Mouse (Mus musculus): Measurements from ENCODE around the gene Lgals4. TPM values are rescaled to one million over a fixed set of nuclear protein-coding genes. Genes with fewer than 3 reads are reported as not detected.
"Not testable (repeated sequence)": the region's sequence is repeated elsewhere in the genome, so short reads cannot be mapped to it uniquely, and the experiment has no call there.

The Lgals4 gene
- polyA plus RNA-seq, 1 experiment from 2014 or later: 8.7 TPM

- no peak for ATAC-seq (ENCODE audit: insufficient number of reproducible peaks, insufficient read depth, low FRiP score, low TSS enrichment, low read depth)
These were observed 37.4 kb downstream of the Lgals4 start for GRCm38 (mm10) chr7:28870901-28871664.

GRCm38 (mm10) chr7:28874565-28874964 lies 40.9 kb downstream of the Lgals4 start:
- Histone ChIP-seq H3K27ac (no peak overlapping the region), H3K36me3 (no peaks in the 10 kb centered on the region), H3K9me3 (no peaks in the 10 kb centered on the region), H3K4me1 (0 out of 2 replicates have a peak, but pooled peaks cover 4% of the 10 kb centered on the region), H3K4me3 (no peak overlapping the region), H3K27me3 (no peaks in the 10 kb centered on the region), H3K9ac (no peak overlapping the region), H3K4me2 (no peak overlapping the region)
- ATAC-seq (ENCODE audit: insufficient number of reproducible peaks, insufficient read depth, low FRiP score, low TSS enrichment, low read depth): no peak
- 54% methylated on average over 2 of the region's 2 CpGs for WGBS

More at GRCm38 (mm10) chr7:28870901-28871664, 37.4 kb downstream of the Lgals4 start:
- Histone ChIP-seq H3K4me1 (peaks cover 14% of the 10 kb centered on the region), H3K27me3 (no peaks in the 10 kb centered on the region), H3K9ac (no peak overlapping the region), H3K36me3 (no peaks in the 10 kb centered on the region), H3K4me2 (no peak overlapping the region), H3K27ac (no peak overlapping the region), H3K9me3 (no peaks in the 10 kb centered on the region), H3K4me3 (no peak overlapping the region)
- 87% methylated on average over 24 of the region's 24 CpGs for WGBS

GRCm38 (mm10) chr7:28876099-28876498 lies 42.4 kb downstream of the Lgals4 start:
- Histone ChIP-seq H3K4me1 (0 out of 2 replicates have a peak, but pooled peaks cover 4% of the 10 kb centered on the region), H3K27me3 (no peaks in the 10 kb centered on the region), H3K9me3 (no peaks in the 10 kb centered on the region), H3K9ac (no peak overlapping the region), H3K4me2 (no peak overlapping the region), H3K27ac (no peak overlapping the region), H3K4me3 (no peak overlapping the region), H3K36me3 (no peaks in the 10 kb centered on the region)
- no peak for ATAC-seq (ENCODE audit: insufficient number of reproducible peaks, insufficient read depth, low FRiP score, low TSS enrichment, low read depth)
- 68% methylated on average over 4 of the region's 4 CpGs for WGBS

- Histone ChIP-seq H3K36me3 (no peaks in the 10 kb centered on the region), H3K9ac (no peak overlapping the region), H3K4me1 (0 out of 2 replicates have a peak, but pooled peaks cover 4% of the 10 kb centered on the region), H3K9me3 (no peaks in the 10 kb centered on the region), H3K27ac (no peak overlapping the region), H3K4me2 (no peak overlapping the region), H3K4me3 (no peak overlapping the region), H3K27me3 (no peaks in the 10 kb centered on the region)
- WGBS: 85% methylated on average over 7 of the region's 7 CpGs
- ATAC-seq (ENCODE audit: insufficient number of reproducible peaks, insufficient read depth, low FRiP score, low TSS enrichment, low read depth): no peak
These were observed 43.5 kb downstream of the Lgals4 start for GRCm38 (mm10) chr7:28877155-28877554.

- ATAC-seq (ENCODE audit: insufficient number of reproducible peaks, insufficient read depth, low FRiP score, low TSS enrichment, low read depth): no peak
- H3K27ac ChIP-seq: no peak overlapping the region
- 68% methylated on average over 4 of the region's 4 CpGs for WGBS
These were observed 44.2 kb downstream of the Lgals4 start for GRCm38 (mm10) chr7:28877856-28878255.

GRCm38 (mm10) chr7:28879606-28880005 lies 46.0 kb downstream of the Lgals4 start:
- H3K27ac ChIP-seq: no peak overlapping the region
- H3K27me3 ChIP-seq: no peaks in the 10 kb centered on the region
- no peak overlapping the region for H3K4me2 ChIP-seq
- H3K4me1 ChIP-seq: no peaks in the 10 kb centered on the region
- no peak overlapping the region for H3K4me3 ChIP-seq
- H3K9me3 ChIP-seq: no peaks in the 10 kb centered on the region
- no peak for ATAC-seq (ENCODE audit: insufficient number of reproducible peaks, insufficient read depth, low FRiP score, low TSS enrichment, low read depth)
- H3K9ac ChIP-seq: no peak overlapping the region; the same call in 1 of the 2 replicates
- WGBS: 79% methylated on average over 7 of the region's 7 CpGs
- no peaks in the 10 kb centered on the region for H3K36me3 ChIP-seq

More at GRCm38 (mm10) chr7:28877856-28878255, 44.2 kb downstream of the Lgals4 start:
- Histone ChIP-seq H3K4me3 (no peak overlapping the region), H3K27me3 (no peaks in the 10 kb centered on the region), H3K4me1 (0 out of 2 replicates have a peak, but pooled peaks cover 4% of the 10 kb centered on the region), H3K9ac (no peak overlapping the region), H3K9me3 (no peaks in the 10 kb centered on the region), H3K4me2 (no peak overlapping the region), H3K36me3 (no peaks in the 10 kb centered on the region)

GRCm38 (mm10) chr7:28880554-28880953 lies 46.9 kb downstream of the Lgals4 start:
- ATAC-seq (ENCODE audit: insufficient number of reproducible peaks, insufficient read depth, low FRiP score, low TSS enrichment, low read depth): no peak

GRCm38 (mm10) chr7:28881199-28881598 lies 47.5 kb downstream of the Lgals4 start, which contains the start of gene Capn12:
TSS of gene Capn12 (plus strand) at chr7:28881422.
- Histone ChIP-seq H3K4me2 (no peak within 1 kb of the TSS), H3K36me3 (no peaks in the 10 kb centered on the region), H3K4me1 (no peaks in the 10 kb centered on the region), H3K27me3 (peaks cover 2% of the 10 kb centered on the region; the same call in 1 of the 2 replicates), H3K27ac (no peak within 1 kb of the TSS), H3K9ac (no peak within 1 kb of the TSS), H3K4me3 (no peak within 1 kb of the TSS), H3K9me3 (no peaks in the 10 kb centered on the region)
- ATAC-seq (ENCODE audit: insufficient number of reproducible peaks, insufficient read depth, low FRiP score, low TSS enrichment, low read depth): no peak
- 36% methylated on average over 13 of the region's 13 CpGs for WGBS

More at GRCm38 (mm10) chr7:28880554-28880953, 46.9 kb downstream of the Lgals4 start:
- Histone ChIP-seq H3K27ac (no peak overlapping the region), H3K9me3 (no peaks in the 10 kb centered on the region), H3K27me3 (no peaks in the 10 kb centered on the region), H3K4me2 (no peak overlapping the region), H3K36me3 (no peaks in the 10 kb centered on the region), H3K9ac (no peak overlapping the region), H3K4me3 (no peak overlapping the region), H3K4me1 (no peaks in the 10 kb centered on the region)
- 51% methylated on average over 10 of the region's 10 CpGs for WGBS

GRCm38 (mm10) chr7:28883039-28883438 lies 49.4 kb downstream of the Lgals4 start:
- Histone ChIP-seq H3K4me3 (no peak overlapping the region), H3K4me2 (no peak overlapping the region), H3K9ac (no peak overlapping the region), H3K27me3 (peaks cover 19% of the 10 kb centered on the region), H3K4me1 (no peaks in the 10 kb centered on the region), H3K36me3 (no peaks in the 10 kb centered on the region), H3K27ac (no peak overlapping the region), H3K9me3 (no peaks in the 10 kb centered on the region)
- WGBS: 78% methylated on average over 11 of the region's 11 CpGs
- no peak for ATAC-seq (ENCODE audit: insufficient number of reproducible peaks, insufficient read depth, low FRiP score, low TSS enrichment, low read depth)

- H3K4me1 ChIP-seq; H3K4me3 ChIP-seq; H3K27ac ChIP-seq; H3K4me2 ChIP-seq; ATAC-seq (ENCODE audit: insufficient number of reproducible peaks, insufficient read depth, low FRiP score, low TSS enrichment, low read depth); H3K9ac ChIP-seq; H3K36me3 ChIP-seq; H3K9me3 ChIP-seq: not testable (repeated sequence)
- WGBS: 95% methylated on average over 4 of the region's 4 CpGs
- peaks cover 26% of the 10 kb centered on the region for H3K27me3 ChIP-seq
These were observed 50.0 kb downstream of the Lgals4 start for GRCm38 (mm10) chr7:28883704-28884103.

- Histone ChIP-seq H3K36me3 (peaks cover 11% of the 10 kb centered on the region), H3K9me3 (no peaks in the 10 kb centered on the region), H3K4me3 (no peak overlapping the region), H3K4me1 (peaks cover 16% of the 10 kb centered on the region), H3K27me3 (peaks cover 49% of the 10 kb centered on the region), H3K27ac (no peak overlapping the region), H3K4me2 (no peak overlapping the region), H3K9ac (no peak overlapping the region)
- ATAC-seq (ENCODE audit: insufficient number of reproducible peaks, insufficient read depth, low FRiP score, low TSS enrichment, low read depth): no peak
- 20% methylated on average over 14 of the region's 14 CpGs for WGBS
These were observed 52.8 kb downstream of the Lgals4 start for GRCm38 (mm10) chr7:28886486-28886885.

- Histone ChIP-seq H3K4me3 (peak overlapping the region; percentile 46), H3K27ac (no peak overlapping the region), H3K9me3 (no peaks in the 10 kb centered on the region), H3K4me2 (peak overlapping the region; percentile 76), H3K27me3 (peaks cover 49% of the 10 kb centered on the region), H3K9ac (peak overlapping the region; percentile 63), H3K36me3 (peaks cover 31% of the 10 kb centered on the region), H3K4me1 (peaks cover 16% of the 10 kb centered on the region)
- 2% methylated on average over 24 of the region's 27 CpGs for WGBS
- ATAC-seq (ENCODE audit: insufficient number of reproducible peaks, insufficient read depth, low FRiP score, low TSS enrichment, low read depth): no peak
These were observed 55.1 kb downstream of the Lgals4 start for GRCm38 (mm10) chr7:28888701-28889161.
